9 mouse cellular contexts compared by ENCODE assay signal in genomic region chr7:68682318-68682728, GRCm38 (mm10).
DNase-seq lines count a peak whose midpoint lies in the region; TF ChIP-seq lines count a peak whose summit lies in the region.
"Had no signal": no experiment of that assay in that cellular context is flagged by ENCODE, and none has a peak within 500 bp of the region (broad histone marks: within the 10 kb centered on the region; RNA-seq: fewer than 3 reads in every experiment).

No protein-coding gene starts in this region.

- peak; percentile 93 for DNase-seq in heart, adult 11 months
- DNase-seq in heart, embryonic 10.5 days (ENCODE audit: low spot score) = no peak
- peak; percentile 5 to 20 for DNase-seq in urinary bladder, postnatal 36 days (ENCODE audit: low spot score in 2 of 2)
- no peak for DNase-seq in urinary bladder, postnatal 25 days (ENCODE audit: low spot score)
- DNase-seq in kidney, postnatal 25 days = peak; percentile 35 to 48
- DNase-seq in yolk sac, embryonic 10.5 days (ENCODE audit: low spot score) = peak; percentile 60
- DNase-seq in thymus, adult 2 months = no peak
- no peak for DNase-seq in left cerebral cortex, postnatal 36 days (ENCODE audit: low spot score in 2 of 2)
- DNase-seq: spleen, adult 18-20 months had no signal

- intact Hi-C loops in left cerebral cortex, postnatal 36 days (cut with DNase I) = no loop called here

- WGBS in heart, embryonic 10.5 days = 56% methylated on average over 6 of the region's 6 CpGs
- WGBS in thymus, adult 2 months = 92% methylated on average over 6 of the region's 6 CpGs

- no peaks in the 10 kb centered on the region for H3K36me3 ChIP-seq in heart, embryonic 10.5 days
- H3K36me3 ChIP-seq in thymus, adult 2 months (ENCODE audit: control insufficient read depth, insufficient read depth, low read length) = no peaks in the 10 kb centered on the region

- H3K4me1 ChIP-seq in heart, embryonic 10.5 days = no peaks in the 10 kb centered on the region
- no peaks in the 10 kb centered on the region for H3K4me1 ChIP-seq in thymus, adult 2 months (replicated peaks; ENCODE audit: control insufficient read depth, insufficient read depth, low read length)

- H3K27ac ChIP-seq in heart, embryonic 10.5 days = no peak overlapping the region
- no peak overlapping the region for H3K27ac ChIP-seq in thymus, adult 2 months (ENCODE audit: control insufficient read depth, insufficient read depth, low read length)

- H3K27me3 ChIP-seq in heart, embryonic 10.5 days (ENCODE audit: insufficient read depth, poor library complexity, severe bottlenecking) = no peaks in the 10 kb centered on the region
- no peaks in the 10 kb centered on the region for H3K27me3 ChIP-seq in thymus, adult 2 months (ENCODE audit: control insufficient read depth, insufficient read depth, low read length)

- TF ChIP-seq POLR2A in thymus, adult 2 months (IDR thresholded peaks at IDR 0.05; ENCODE audit: control insufficient read depth, extremely low read depth, insufficient read depth, low read length, poor library complexity) = no peak

- H3K9me3 ChIP-seq in heart, embryonic 10.5 days = no peaks in the 10 kb centered on the region

- TF ChIP-seq CTCF in thymus, adult 2 months (IDR thresholded peaks at IDR 0.05; ENCODE audit: borderline replicate concordance, control insufficient read depth, extremely low read depth, insufficient read depth, low read length, poor library complexity) = no peak

- no peak overlapping the region for H3K4me3 ChIP-seq in heart, embryonic 10.5 days
- no peak overlapping the region for H3K4me3 ChIP-seq in thymus, adult 2 months (ENCODE audit: control insufficient read depth, insufficient read depth, low read length)

Comparison
In these comparisons a context has a peak if more than half of its experiments do, and no peak if none do; other contexts are left out.
1. DNase-seq: peak in heart, adult 11 months (single experiment), urinary bladder, postnatal 36 days (2 of 2), kidney, postnatal 25 days (2 of 2) and yolk sac, embryonic 10.5 days (single experiment); none in heart, embryonic 10.5 days (single experiment), urinary bladder, postnatal 25 days (single experiment), thymus, adult 2 months (single experiment) and left cerebral cortex, postnatal 36 days (0 of 2).